Mouse (Mus musculus): ENCODE data around the gene Csf3.
"Not testable (repeated sequence)": the region's sequence is repeated elsewhere in the genome, so short reads cannot be mapped to it uniquely, and the experiment has no call there.

Csf3 gene

GRCm38 (mm10) chr11:98696454-98697216, 4.4 kb upstream of the Csf3 start:
- DNase-seq (ENCODE audit: low spot score in 2 of 2): no peak

GRCm38 (mm10) chr11:98697225-98697624, 3.8 kb upstream of the Csf3 start:
- DNase-seq (ENCODE audit: low spot score in 2 of 2): no peak

- no peak for DNase-seq (ENCODE audit: low spot score in 2 of 2)
These were observed 2.0 kb upstream of the Csf3 start for GRCm38 (mm10) chr11:98698849-98699640.

DNA sequence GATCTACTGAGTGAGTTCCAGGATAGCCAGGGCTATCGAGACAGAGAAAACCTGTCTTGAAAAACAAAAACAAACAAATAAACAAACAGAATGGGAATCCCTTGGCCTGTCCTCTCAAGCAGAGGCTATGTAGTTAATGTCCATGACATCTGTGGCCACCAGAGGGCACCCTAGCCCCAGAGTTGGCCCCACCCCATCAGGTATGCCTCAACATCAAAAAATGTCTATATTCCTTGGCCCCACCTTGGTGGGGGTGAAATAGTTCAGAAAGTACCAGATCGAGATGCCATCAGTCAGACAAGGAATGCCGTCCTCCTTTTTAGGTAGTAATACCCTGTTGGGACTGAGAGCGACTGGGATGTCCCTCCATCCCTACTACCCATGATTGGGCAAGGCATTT, 1.2 kb upstream of the Csf3 start:
- peak; percentile 43 to 79 for DNase-seq (ENCODE audit: low spot score in 2 of 2)

GRCm38 (mm10) chr11:98702323-98702722, 1.3 kb downstream of the Csf3 start:
- no peak for DNase-seq (ENCODE audit: low spot score in 2 of 2)

GRCm38 (mm10) chr11:98705021-98705420, 4.0 kb downstream of the Csf3 start:
- no peak for DNase-seq (ENCODE audit: low spot score in 2 of 2)

- DNase-seq (ENCODE audit: low spot score in 2 of 2): no peak
These were observed 6.6 kb downstream of the Csf3 start for GRCm38 (mm10) chr11:98707401-98708281.

DNA sequence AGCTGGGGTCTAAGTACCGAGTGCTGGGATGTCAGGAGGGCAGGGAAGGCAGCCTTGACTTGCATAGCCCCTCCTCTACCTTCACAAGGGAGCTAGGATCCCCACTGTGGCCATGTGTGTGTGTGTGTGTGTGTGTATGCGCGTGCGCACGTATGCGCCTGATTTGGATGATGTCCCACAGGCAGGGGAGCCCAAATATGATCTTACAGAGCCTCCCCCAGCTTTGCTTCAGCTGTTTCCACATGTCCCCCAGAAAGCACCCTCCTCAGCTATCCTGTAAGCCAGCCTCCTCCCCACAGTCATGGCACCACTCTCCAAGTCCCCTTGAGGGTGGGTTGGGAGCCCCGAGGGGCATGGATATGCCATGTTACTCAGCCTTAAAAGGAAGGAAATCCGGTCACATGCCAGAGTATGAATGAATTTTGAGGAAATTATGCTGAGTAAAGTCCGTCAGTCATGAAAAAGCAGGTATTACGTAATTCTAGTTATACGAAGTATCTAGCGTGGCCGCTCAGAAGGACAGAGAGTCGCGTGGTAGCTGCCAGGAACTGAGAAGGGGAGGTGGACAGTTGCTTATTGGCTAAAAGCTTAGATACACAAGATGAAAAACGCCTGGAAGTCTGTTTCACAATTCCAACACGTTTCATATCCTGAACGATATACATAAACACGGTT, 7.4 kb downstream of the Csf3 start:
- no peak for DNase-seq (ENCODE audit: low spot score in 2 of 2)

DNA sequence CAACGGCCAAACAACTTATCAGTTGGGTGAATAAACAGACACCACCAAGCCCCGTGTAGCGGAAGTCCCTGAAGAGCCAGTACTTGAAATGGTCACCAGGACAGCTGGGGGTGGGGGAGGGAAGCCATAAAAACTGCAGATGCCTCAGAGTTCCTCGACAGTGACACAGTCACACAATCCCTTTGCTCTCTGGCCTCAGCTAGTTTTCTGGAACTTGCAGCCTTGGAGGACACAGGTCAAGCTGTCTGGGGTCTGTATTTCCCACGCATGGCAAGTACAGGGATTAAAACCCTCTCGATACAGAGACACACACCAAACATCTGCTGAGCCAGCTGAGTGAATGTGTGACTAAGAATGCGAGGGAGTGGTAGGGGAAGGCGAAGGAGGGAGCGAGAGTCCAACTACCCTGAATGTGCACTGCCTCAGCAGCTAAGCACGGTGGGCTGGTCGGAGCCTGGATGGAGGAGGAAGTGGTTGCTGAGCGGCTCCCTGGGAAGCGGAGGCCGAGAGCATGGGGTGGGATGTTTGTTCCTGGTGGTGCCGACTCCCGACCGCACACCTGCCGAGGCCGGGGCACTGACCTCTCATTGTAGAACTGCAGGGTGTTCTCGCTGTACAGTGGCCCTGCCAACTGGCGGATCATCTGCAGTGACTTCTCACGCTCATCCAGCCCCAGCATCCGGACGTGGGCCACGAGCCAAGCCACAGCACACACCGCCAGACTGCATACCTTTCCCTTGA, 8.1 kb downstream of the Csf3 start:
- DNase-seq (ENCODE audit: low spot score in 2 of 2): no peak

DNA sequence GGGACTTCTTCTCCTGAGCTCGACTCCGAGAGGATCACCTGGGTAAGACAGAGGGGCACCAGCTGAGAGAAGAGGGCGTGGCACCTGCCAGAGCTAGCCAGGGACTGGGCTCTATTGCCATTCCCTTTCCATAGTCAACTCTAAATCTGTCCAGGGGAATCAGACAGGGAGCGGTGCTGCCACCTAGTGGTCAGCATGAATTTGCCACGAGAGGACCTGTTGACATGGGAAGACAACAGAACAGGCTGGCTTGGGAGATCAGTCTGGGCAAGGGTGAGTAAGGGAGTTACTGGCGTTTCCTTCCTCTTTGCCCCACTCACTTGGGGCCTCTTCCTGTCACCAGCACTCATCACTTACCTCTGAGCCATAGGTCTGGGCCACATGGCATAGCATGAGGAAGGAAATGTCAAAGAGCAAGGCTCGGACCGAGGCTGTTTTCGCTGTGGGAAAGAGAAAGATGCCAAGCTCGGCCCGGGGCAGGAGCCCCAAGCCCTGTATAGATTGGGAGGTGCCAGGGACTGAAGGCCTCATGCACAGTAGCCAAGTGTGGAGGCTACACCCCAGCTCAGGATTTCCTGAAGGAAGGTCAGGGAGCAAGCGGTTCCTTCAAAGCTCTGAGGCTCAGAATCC, 9.5 kb downstream of the Csf3 start:
- peak; percentile 37 to 78 for DNase-seq (ENCODE audit: low spot score in 2 of 2)

GRCm38 (mm10) chr11:98711046-98711434, 10.0 kb downstream of the Csf3 start:
- no peak for DNase-seq (ENCODE audit: low spot score in 2 of 2)

- DNase-seq (ENCODE audit: low spot score in 2 of 2): not testable (repeated sequence)
These were observed 10.9 kb downstream of the Csf3 start for GRCm38 (mm10) chr11:98712009-98712408.

DNA sequence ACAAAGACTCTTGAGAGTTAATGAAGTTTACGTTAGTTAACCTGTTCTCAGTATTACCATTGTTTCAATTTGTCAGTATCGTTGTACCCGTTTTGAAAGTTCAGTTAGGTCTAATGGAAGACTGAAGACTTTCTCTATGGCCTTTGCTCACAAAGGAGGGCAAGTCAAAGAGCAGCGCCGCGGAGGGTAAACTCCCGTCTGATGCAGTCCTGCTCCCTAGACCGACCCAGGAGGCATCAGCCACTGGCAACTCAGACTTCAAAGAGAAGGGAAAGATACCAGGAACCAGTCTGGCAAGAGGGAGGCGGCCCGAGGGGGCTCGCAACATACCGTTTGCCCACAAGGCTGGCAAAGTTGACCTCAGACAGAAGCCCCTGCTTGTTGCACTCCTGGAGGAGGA, 12.6 kb downstream of the Csf3 start:
- DNase-seq (ENCODE audit: low spot score in 2 of 2): no peak

GRCm38 (mm10) chr11:98715946-98716345, 14.9 kb downstream of the Csf3 start:
- no peak for DNase-seq (ENCODE audit: low spot score in 2 of 2)

DNA sequence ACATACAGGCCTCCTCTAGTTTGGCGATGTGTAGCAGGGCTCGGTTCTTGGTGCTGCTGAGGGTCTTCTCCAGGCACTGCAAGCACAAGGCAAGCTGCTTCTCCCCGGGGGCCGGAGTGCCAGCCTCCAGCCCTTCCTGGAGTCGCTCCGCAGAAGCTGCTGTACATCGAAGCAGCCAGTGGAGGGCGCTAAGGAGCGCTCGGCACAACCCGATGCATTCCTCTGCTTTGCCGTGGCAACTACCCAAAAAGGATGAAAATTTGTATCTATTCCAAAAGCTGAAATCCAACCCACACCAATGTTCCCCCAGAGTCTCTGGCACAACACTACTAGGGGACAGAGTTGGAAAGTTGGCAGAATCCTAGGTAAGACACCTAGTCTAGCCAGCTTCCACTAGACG, 16.8 kb downstream of the Csf3 start:
- peak in 1 of 2 experiments; percentile 61 for DNase-seq (ENCODE audit: low spot score in 2 of 2)

DNA sequence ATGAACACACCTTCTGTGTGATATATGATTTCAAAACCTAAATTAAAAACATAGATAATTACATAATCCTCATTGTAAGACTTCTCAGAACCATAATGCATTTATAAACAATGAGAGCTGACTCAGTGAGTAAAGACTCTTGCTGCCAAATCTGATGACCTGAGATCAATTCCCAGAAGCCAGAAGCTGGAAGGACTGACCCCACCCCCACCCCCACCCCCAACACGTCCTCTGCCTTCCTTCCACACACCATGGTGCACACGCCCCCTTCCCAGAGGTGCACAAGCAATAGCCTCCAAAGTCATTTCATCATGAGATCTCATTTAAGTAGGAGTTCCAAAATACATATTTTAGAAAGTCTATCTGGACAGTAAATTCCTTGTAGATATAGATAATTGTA, 19.7 kb downstream of the Csf3 start:
- no peak for DNase-seq (ENCODE audit: low spot score in 2 of 2)

- DNase-seq (ENCODE audit: low spot score in 2 of 2): no peak
These were observed 20.6 kb downstream of the Csf3 start for GRCm38 (mm10) chr11:98721458-98722226.

DNA sequence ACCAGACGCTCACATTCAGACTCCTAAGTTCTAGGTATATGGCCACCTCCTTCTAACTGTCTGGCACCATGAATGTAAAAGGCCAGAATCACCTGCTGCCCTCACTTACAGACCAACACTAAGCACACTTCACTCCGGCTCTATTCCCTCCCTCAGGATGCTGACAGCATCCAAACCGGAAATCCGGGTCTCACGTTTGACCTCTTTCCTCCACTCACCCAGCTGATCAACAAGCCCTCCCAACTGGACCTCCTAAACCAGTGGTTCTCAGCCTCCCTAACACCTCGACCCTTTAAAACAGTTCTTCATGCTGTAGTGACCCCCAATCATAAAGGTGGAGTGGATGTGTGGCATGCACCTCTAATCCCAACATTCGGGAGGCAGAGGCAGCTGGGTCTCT, 22.0 kb downstream of the Csf3 start:
- no peak for DNase-seq (ENCODE audit: low spot score in 2 of 2)

- no peak for DNase-seq (ENCODE audit: low spot score in 2 of 2)
These were observed 25.0 kb downstream of the Csf3 start for GRCm38 (mm10) chr11:98725926-98726506.
